Mouse (Mus musculus): ENCODE data around the gene Mrpl33.

The Mrpl33 gene

GRCm38 (mm10) chr5:31646574-31646973 lies 49.8 kb downstream of the Mrpl33 start:
- TF ChIP-seq GATA4 (IDR thresholded peaks at IDR 0.05; ENCODE audit: insufficient replicate concordance, low read length) = no peak

- no peak for TF ChIP-seq GATA4 (IDR thresholded peaks at IDR 0.05; ENCODE audit: insufficient replicate concordance, low read length)
Measured at GRCm38 (mm10) chr5:31647327-31647726, 50.6 kb downstream of the Mrpl33 start.

DNA sequence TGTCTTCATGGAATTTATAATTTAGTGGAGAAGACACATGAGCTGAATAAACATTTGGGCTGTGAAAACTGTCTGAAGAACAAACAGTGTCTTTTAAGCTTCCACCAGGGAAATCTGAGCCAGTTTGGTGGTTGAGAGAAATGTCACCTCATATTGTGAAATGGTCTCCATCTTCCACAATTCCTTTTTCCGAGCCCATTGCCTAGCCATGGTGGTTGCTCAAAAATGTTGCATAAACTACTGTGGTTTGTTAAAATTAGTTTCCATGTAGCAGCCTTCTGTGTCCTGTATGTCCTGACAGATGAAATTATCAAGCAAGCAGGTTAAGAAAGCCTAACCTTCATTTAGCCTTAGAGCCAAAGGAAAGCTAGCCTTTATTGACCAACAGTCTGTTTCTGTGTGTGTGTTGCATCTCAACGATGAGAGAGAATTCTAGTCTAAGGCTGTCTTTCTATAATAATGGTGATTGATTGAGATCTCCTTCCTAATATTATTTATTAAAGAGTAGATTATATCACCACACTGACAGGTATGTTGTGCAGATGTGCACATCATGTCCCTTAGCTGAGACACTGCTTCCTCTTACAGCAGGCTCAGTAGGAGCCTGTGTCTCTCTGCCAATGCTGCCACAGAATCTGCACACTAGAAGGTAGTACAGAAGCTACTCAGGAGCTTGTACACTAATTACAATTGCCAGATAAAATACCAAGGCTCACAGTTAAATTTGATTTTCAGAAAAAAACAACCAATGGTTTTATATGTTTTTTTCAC lies 54.0 kb downstream of the Mrpl33 start:
- TF ChIP-seq GATA4 (IDR thresholded peaks at IDR 0.05; ENCODE audit: insufficient replicate concordance, low read length) = no peak

GRCm38 (mm10) chr5:31655688-31656190 lies 59.0 kb downstream of the Mrpl33 start:
- no peak for TF ChIP-seq GATA4 (IDR thresholded peaks at IDR 0.05; ENCODE audit: insufficient replicate concordance, low read length)

DNA sequence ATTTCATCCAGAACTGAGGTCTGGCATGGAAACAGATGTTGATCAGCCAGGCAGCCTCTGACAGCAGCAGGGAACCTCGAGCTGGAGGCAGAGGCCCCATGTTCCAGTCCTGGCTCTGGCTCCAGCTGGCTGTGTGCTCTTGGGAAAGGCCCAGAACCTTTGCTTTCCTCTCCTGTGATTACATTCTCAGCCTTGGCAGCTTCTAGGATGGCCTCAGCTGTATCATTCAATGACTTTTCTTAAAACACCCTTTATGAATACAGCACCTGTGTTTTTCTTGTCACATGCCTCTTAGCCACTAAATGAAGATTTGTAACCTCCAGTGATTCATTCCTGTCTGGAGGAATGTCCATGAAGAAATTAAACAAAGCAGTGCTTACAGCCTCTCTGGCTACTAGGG lies 69.4 kb downstream of the Mrpl33 start:
- no peak for TF ChIP-seq GATA4 (IDR thresholded peaks at IDR 0.05; ENCODE audit: insufficient replicate concordance, low read length)

- TF ChIP-seq GATA4 (IDR thresholded peaks at IDR 0.05; ENCODE audit: insufficient replicate concordance, low read length) = no peak
Measured at GRCm38 (mm10) chr5:31668325-31668968, 71.7 kb downstream of the Mrpl33 start.

- TF ChIP-seq GATA4 (IDR thresholded peaks at IDR 0.05; ENCODE audit: insufficient replicate concordance, low read length) = no peak
Measured at GRCm38 (mm10) chr5:31669984-31670383, 73.2 kb downstream of the Mrpl33 start.

DNA sequence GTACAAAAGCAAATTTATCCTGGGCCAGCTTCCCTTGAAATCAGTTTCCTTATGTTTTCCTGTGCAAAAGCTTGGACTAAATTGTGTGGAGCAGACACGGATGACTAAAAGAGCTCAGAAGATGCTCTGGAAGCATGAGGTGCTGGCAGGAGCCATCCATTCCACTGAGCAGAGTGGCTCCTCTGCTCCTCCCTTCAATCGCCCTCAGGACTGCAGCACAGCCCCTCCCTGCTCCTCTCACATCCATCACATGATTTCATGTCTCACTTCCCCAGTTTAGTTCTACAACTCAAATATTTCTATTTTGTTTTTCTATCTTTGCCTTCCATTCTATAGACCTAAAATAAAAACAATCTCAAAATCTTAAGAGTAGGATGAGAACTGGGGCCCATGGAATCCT lies 74.4 kb downstream of the Mrpl33 start:
- TF ChIP-seq GATA4 (IDR thresholded peaks at IDR 0.05; ENCODE audit: insufficient replicate concordance, low read length) = no peak

DNA sequence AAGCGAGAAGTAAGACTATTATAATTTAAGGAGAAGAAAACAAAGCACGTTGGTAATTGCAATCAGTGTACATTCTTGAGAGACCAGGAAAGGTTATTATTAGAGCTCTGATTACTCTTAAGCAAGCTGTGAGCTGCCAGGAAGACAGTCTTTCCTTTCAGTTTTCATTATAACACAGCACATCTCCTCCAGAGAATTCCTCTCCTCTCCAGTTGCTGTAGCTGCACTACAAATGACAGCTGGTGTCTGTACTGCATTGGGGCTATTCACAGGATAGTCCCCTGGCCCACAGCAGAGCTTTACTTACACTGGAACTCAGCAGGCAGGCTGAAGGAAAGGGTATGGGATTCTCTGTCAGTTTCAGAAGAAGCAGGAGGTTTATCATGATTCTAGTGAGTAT lies 76.7 kb downstream of the Mrpl33 start:
- TF ChIP-seq GATA4 (IDR thresholded peaks at IDR 0.05; ENCODE audit: insufficient replicate concordance, low read length) = no peak

- TF ChIP-seq GATA4 (IDR thresholded peaks at IDR 0.05; ENCODE audit: insufficient replicate concordance, low read length) = no peak
Measured at GRCm38 (mm10) chr5:31678000-31678399, 81.3 kb downstream of the Mrpl33 start.

DNA sequence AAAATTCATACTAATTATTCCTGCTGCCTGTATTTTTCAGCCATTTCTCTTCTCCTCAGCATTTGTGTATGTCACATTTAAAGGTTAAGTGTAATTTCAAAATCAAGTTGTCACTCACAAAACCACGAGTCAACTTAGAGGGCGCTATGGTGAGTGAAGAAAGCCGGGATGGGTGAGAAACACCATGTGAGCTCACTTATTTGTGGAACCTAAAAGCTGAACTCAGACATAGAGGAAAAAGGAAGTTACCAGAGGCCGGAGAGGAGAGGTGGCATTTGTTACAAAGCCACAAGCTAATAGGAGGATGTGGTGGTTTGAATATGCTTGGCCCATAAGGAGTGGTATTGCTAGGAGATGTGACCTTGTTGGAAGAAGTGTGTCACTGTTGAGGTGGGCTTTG lies 83.4 kb downstream of the Mrpl33 start:
- no peak for TF ChIP-seq GATA4 (IDR thresholded peaks at IDR 0.05; ENCODE audit: insufficient replicate concordance, low read length)

- no peak for TF ChIP-seq GATA4 (IDR thresholded peaks at IDR 0.05; ENCODE audit: insufficient replicate concordance, low read length)
Measured at GRCm38 (mm10) chr5:31682305-31682704, 85.6 kb downstream of the Mrpl33 start.

- TF ChIP-seq GATA4 (IDR thresholded peaks at IDR 0.05; ENCODE audit: insufficient replicate concordance, low read length) = no peak
Measured at GRCm38 (mm10) chr5:31686040-31686439, 89.3 kb downstream of the Mrpl33 start.

DNA sequence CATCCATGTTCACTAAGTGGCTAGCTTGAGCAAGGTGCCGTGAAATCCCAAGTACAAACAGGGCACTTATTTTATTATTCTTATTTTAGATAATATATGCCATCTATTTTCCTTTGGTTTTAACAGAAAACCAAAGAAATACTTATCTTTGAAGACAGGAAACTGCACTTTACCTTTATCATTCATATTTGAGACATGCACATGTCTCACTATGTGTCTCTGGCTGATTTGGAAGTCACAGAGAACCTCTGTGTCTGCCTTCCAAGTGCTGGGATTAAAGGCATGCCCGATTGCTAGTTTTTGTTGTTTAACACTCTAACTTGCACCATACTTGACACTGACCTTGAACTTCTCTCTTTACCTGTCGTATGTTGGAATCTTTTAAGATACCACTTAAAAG lies 91.2 kb downstream of the Mrpl33 start:
- no peak for TF ChIP-seq GATA4 (IDR thresholded peaks at IDR 0.05; ENCODE audit: insufficient replicate concordance, low read length)

- no peak for TF ChIP-seq GATA4 (IDR thresholded peaks at IDR 0.05; ENCODE audit: insufficient replicate concordance, low read length)
Measured at GRCm38 (mm10) chr5:31693191-31693590, 96.5 kb downstream of the Mrpl33 start.

DNA sequence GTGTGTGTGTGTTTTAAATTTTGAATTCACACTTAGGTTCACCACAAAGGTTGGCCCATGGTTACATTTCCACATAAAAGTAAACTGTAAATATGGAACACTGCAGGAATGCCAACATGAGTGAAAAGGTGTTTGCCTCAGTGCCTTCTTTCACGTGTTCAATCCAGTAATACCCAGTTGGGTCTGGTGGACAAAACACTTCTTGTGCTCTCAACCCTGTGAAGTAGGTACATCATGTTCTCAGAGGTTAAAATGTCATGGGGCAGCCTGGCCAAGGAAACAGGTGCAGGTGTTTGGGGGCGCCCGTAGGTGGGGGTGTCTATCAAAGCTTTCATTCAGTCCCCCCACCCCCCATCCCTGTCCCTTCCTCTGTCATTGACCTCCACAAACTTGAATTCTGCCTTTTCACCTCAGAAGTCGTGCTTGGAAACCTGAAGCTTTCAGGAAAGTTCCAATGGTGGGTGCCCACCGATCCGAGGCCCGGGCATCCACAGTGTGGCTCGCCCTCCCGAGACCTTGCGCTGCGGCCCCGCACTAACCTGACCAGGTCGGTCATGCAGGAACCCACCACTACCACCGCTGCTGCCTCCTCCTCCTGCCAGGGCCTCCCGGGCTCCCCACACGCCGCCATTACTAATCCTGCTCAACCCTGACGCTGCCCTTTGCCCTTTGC lies 100.4 kb downstream of the Mrpl33 start, which contains the start of gene Rbks:
Rbks (minus strand) TSS at position 657 of the 673 bp plus-strand sequence.
- TF ChIP-seq GATA4 (IDR thresholded peaks at IDR 0.05; ENCODE audit: insufficient replicate concordance, low read length) = no peak

Data from liver, adult (tissue).